Mouse (Mus musculus) c-Kit-negative CD71-positive TER-119-positive erythroid progenitor cells, embryonic 14.5 days (primary cell): ENCODE measurements around the gene Tnc.
"Not testable (repeated sequence)": the region's sequence is repeated elsewhere in the genome, so short reads cannot be mapped to it uniquely, and the experiment has no call there.

Source experiments
- DNase-seq: peaks from one replicate; pipeline ENCODE4 v3.0.0-alpha.2; 2013; ENCODE audit warnings: low read depth, low spot score

The Tnc gene

GRCm38 (mm10) chr4:63969891-63970290 lies 76.9 kb downstream of the Tnc start:
- DNase-seq, result no peak

- DNase-seq, result no peak
Measured at GRCm38 (mm10) chr4:63963410-63963809, 83.4 kb downstream of the Tnc start.

GRCm38 (mm10) chr4:63961858-63962468 lies 84.9 kb downstream of the Tnc start:
- DNase-seq, result no peak

- no peak for DNase-seq
Measured at GRCm38 (mm10) chr4:63958601-63959000, 88.2 kb downstream of the Tnc start.

GRCm38 (mm10) chr4:63950054-63950453 lies 96.8 kb downstream of the Tnc start:
- DNase-seq, result no peak

GRCm38 (mm10) chr4:63948688-63949073 lies 98.1 kb downstream of the Tnc start:
- DNase-seq, result not testable (repeated sequence)

- DNase-seq, result no peak
Measured at GRCm38 (mm10) chr4:63948066-63948687, 98.6 kb downstream of the Tnc start.

- DNase-seq, result no peak
Measured at GRCm38 (mm10) chr4:63943813-63944212, 103.0 kb downstream of the Tnc start.

- no peak for DNase-seq
Measured at GRCm38 (mm10) chr4:63942875-63943274, 103.9 kb downstream of the Tnc start.

GRCm38 (mm10) chr4:63941420-63941819 lies 105.4 kb downstream of the Tnc start:
- no peak for DNase-seq

- no peak for DNase-seq
Measured at GRCm38 (mm10) chr4:63939428-63939827, 107.4 kb downstream of the Tnc start.

- DNase-seq, result no peak
Measured at GRCm38 (mm10) chr4:63935960-63936359, 110.9 kb downstream of the Tnc start.

- DNase-seq, result no peak
Measured at GRCm38 (mm10) chr4:63935314-63935713, 111.5 kb downstream of the Tnc start.

- no peak for DNase-seq
Measured at GRCm38 (mm10) chr4:63930863-63931262, 116.0 kb downstream of the Tnc start.

- no peak for DNase-seq
Measured at GRCm38 (mm10) chr4:63929490-63929889, 117.3 kb downstream of the Tnc start.

- DNase-seq, result no peak
Measured at GRCm38 (mm10) chr4:63928192-63928591, 118.6 kb downstream of the Tnc start.

- DNase-seq, result no peak
Measured at GRCm38 (mm10) chr4:63917181-63917580, 129.6 kb downstream of the Tnc start.

GRCm38 (mm10) chr4:63916753-63917152 lies 130.1 kb downstream of the Tnc start:
- DNase-seq, result no peak

- DNase-seq, result no peak
Measured at GRCm38 (mm10) chr4:63916288-63916687, 130.5 kb downstream of the Tnc start.
